Mouse (Mus musculus): ENCODE data around the gene Upb1. TPM values are rescaled to one million over a fixed set of nuclear protein-coding genes. Genes with fewer than 3 reads are reported as not detected.

Gene Upb1
- polyA plus RNA-seq, 1 experiment from 2014 or later, result 0.39 TPM

GRCm38 (mm10) chr10:75486086-75486979, 85.4 kb downstream of the Upb1 start:
- Histone ChIP-seq H3K9me3 (replicated peaks; ENCODE audit: control insufficient read depth, low read length) (no peaks in the 10 kb centered on the region), H3K36me3 (ENCODE audit: control insufficient read depth, insufficient read depth, low read length) (no peaks in the 10 kb centered on the region), H3K4me1 (ENCODE audit: control insufficient read depth, insufficient read depth, low read length) (no peaks in the 10 kb centered on the region), H3K27ac (ENCODE audit: low read depth, low read length) (no peak overlapping the region), H3K4me3 (ENCODE audit: low read depth, low read length) (no peak overlapping the region), H3K4me2 (no peak overlapping the region), H3K27me3 (ENCODE audit: control insufficient read depth, insufficient read depth, low read length) (no peaks in the 10 kb centered on the region), H3K9ac (ENCODE audit: low read depth, low read length) (no peak overlapping the region)
- WGBS (ENCODE audit: insufficient replicate concordance), result 56% methylated on average over 9 of the region's 9 CpGs
- ATAC-seq (replicated peaks; ENCODE audit: insufficient number of reproducible peaks, low FRiP score, low TSS enrichment), result no peak

GRCm38 (mm10) chr10:75487131-75487530, 86.2 kb downstream of the Upb1 start:
- H3K27me3 ChIP-seq (ENCODE audit: control insufficient read depth, insufficient read depth, low read length), result no peaks in the 10 kb centered on the region
- WGBS (ENCODE audit: insufficient replicate concordance), result 53% methylated on average over 3 of the region's 3 CpGs
- ATAC-seq (replicated peaks; ENCODE audit: insufficient number of reproducible peaks, low FRiP score, low TSS enrichment), result no peak

GRCm38 (mm10) chr10:75489522-75489921, 88.6 kb downstream of the Upb1 start:
- Histone ChIP-seq H3K27ac (ENCODE audit: low read depth, low read length) (no peak overlapping the region), H3K4me1 (ENCODE audit: control insufficient read depth, insufficient read depth, low read length) (no peaks in the 10 kb centered on the region), H3K4me2 (no peak overlapping the region), H3K4me3 (ENCODE audit: low read depth, low read length) (no peak overlapping the region), H3K36me3 (ENCODE audit: control insufficient read depth, insufficient read depth, low read length) (no peaks in the 10 kb centered on the region), H3K9me3 (replicated peaks; ENCODE audit: control insufficient read depth, low read length) (no peaks in the 10 kb centered on the region), H3K27me3 (ENCODE audit: control insufficient read depth, insufficient read depth, low read length) (no peaks in the 10 kb centered on the region), H3K9ac (ENCODE audit: low read depth, low read length) (no peak overlapping the region)
- ATAC-seq (replicated peaks; ENCODE audit: insufficient number of reproducible peaks, low FRiP score, low TSS enrichment), result no peak
- WGBS (ENCODE audit: insufficient replicate concordance), result 76% methylated on average over 2 of the region's 2 CpGs

More at GRCm38 (mm10) chr10:75487131-75487530, 86.2 kb downstream of the Upb1 start:
- H3K4me1 ChIP-seq (ENCODE audit: control insufficient read depth, insufficient read depth, low read length), result no peaks in the 10 kb centered on the region
- no peak overlapping the region for H3K9ac ChIP-seq (ENCODE audit: low read depth, low read length)
- no peaks in the 10 kb centered on the region for H3K9me3 ChIP-seq (replicated peaks; ENCODE audit: control insufficient read depth, low read length)
- no peak overlapping the region for H3K4me3 ChIP-seq (ENCODE audit: low read depth, low read length)
- no peak overlapping the region for H3K27ac ChIP-seq (ENCODE audit: low read depth, low read length)
- H3K36me3 ChIP-seq (ENCODE audit: control insufficient read depth, insufficient read depth, low read length), result no peaks in the 10 kb centered on the region
- no peak overlapping the region for H3K4me2 ChIP-seq

GRCm38 (mm10) chr10:75490731-75491130, 89.8 kb downstream of the Upb1 start:
- H3K4me1 ChIP-seq (ENCODE audit: control insufficient read depth, insufficient read depth, low read length), result peaks cover 4% of the 10 kb centered on the region; the same call in 1 of the 2 replicates

More at GRCm38 (mm10) chr10:75490731-75491130, 89.8 kb downstream of the Upb1 start:
- H3K4me3 ChIP-seq (ENCODE audit: low read depth, low read length), result no peak overlapping the region
- no peak overlapping the region for H3K4me2 ChIP-seq
- no peaks in the 10 kb centered on the region for H3K9me3 ChIP-seq (replicated peaks; ENCODE audit: control insufficient read depth, low read length)
- no peaks in the 10 kb centered on the region for H3K27me3 ChIP-seq (ENCODE audit: control insufficient read depth, insufficient read depth, low read length)
- 74% methylated on average over 2 of the region's 2 CpGs for WGBS (ENCODE audit: insufficient replicate concordance)
- H3K27ac ChIP-seq (ENCODE audit: low read depth, low read length), result no peak overlapping the region
- H3K9ac ChIP-seq (ENCODE audit: low read depth, low read length), result no peak overlapping the region
- ATAC-seq (replicated peaks; ENCODE audit: insufficient number of reproducible peaks, low FRiP score, low TSS enrichment), result no peak
- no peaks in the 10 kb centered on the region for H3K36me3 ChIP-seq (ENCODE audit: control insufficient read depth, insufficient read depth, low read length)

Other genes with a start within 250 kb of the Upb1 start
- gene Specc1l, start 189.0 kb upstream of the Upb1 start, polyA plus RNA-seq (2014; fragmentation: Nextera tagmentation; extraction: Ambion mirVana), result 15.7 and 16.6 TPM in 2 replicates
- 3.3 and 4.8 TPM in 2 replicates for gene Adora2a, start 84.2 kb upstream of the Upb1 start, polyA plus RNA-seq (2014; fragmentation: Nextera tagmentation; extraction: Ambion mirVana)
- gene Snrpd3, start 116.4 kb downstream of the Upb1 start, polyA plus RNA-seq (2014; fragmentation: Nextera tagmentation; extraction: Ambion mirVana), result 121 and 141 TPM in 2 replicates
- 30.5 and 35.2 TPM in 2 replicates for gene Gucd1, start 116.9 kb downstream of the Upb1 start, polyA plus RNA-seq (2014; fragmentation: Nextera tagmentation; extraction: Ambion mirVana)
- 0.66 and 1.0 TPM in 2 replicates for gene Lrrc75b, start 159.2 kb downstream of the Upb1 start, polyA plus RNA-seq (2014; fragmentation: Nextera tagmentation; extraction: Ambion mirVana)
- 0.42 and 0.44 TPM in 2 replicates for gene Ggt1, start 160.5 kb downstream of the Upb1 start, polyA plus RNA-seq (2014; fragmentation: Nextera tagmentation; extraction: Ambion mirVana)
- 2.8 and 5.0 TPM in 2 replicates for gene Ggt5, start 188.2 kb downstream of the Upb1 start, polyA plus RNA-seq (2014; fragmentation: Nextera tagmentation; extraction: Ambion mirVana)
- 1.4 and 2.1 TPM in 2 replicates for gene Susd2, start 242.9 kb downstream of the Upb1 start, polyA plus RNA-seq (2014; fragmentation: Nextera tagmentation; extraction: Ambion mirVana)

All from heart, embryonic 11.5 days (tissue).